Mouse (Mus musculus) liver, embryonic 13.5 days (tissue): ENCODE data around the gene Serpinc1. TPM values are rescaled to one million over a fixed set of nuclear protein-coding genes. Genes with fewer than 3 reads are reported as not detected.
"Not testable (repeated sequence)": the region's sequence is repeated elsewhere in the genome, so short reads cannot be mapped to it uniquely, and the experiment has no call there.

Experiments
- ATAC-seq: fragments of 200-750 bp; cut with Nextera tagmentation; 2 replicates; pipeline ENCODE4 v1.8.0; 2017; ENCODE audit warnings: low read depth, mild to moderate bottlenecking, moderate number of reproducible peaks, moderate library complexity
- DNase-seq: peaks from one replicate; pipeline ENCODE4 v3.0.0; 2022
- H3K27ac ChIP-seq: fragments of 300-500 bp; sonication (generic); 2 replicates; pipeline ENCODE4 v1.5.1; 2015; ENCODE audit warnings: moderate library complexity, mild to moderate bottlenecking, inconsistent platforms
- H3K27me3 ChIP-seq: fragments of 300-500 bp; sonication (generic); 2 replicates; pipeline ENCODE4 v1.6.1; 2015; ENCODE audit warnings: mild to moderate bottlenecking, inconsistent platforms
- H3K36me3 ChIP-seq: fragments of 300-500 bp; sonication (generic); 2 replicates; pipeline ENCODE4 v1.6.1; 2015; ENCODE audit warnings: mild to moderate bottlenecking, inconsistent platforms
- H3K4me1 ChIP-seq: fragments of 300-500 bp; sonication (generic); replicated peaks from 2 replicates; pipeline ENCODE4 v1.6.1; 2015; ENCODE audit warnings: inconsistent platforms
- H3K4me2 ChIP-seq: fragments of 300-500 bp; sonication (generic); 2 replicates; pipeline ENCODE4 v1.6.1; 2015; ENCODE audit warnings: inconsistent platforms, mild to moderate bottlenecking, moderate library complexity
- H3K4me3 ChIP-seq: fragments of 300-500 bp; sonication (generic); replicated peaks from 2 replicates; pipeline ENCODE4 v1.5.1; 2015; ENCODE audit warnings: mild to moderate bottlenecking, inconsistent platforms
- H3K9ac ChIP-seq: fragments of 300-500 bp; sonication (generic); 2 replicates; pipeline ENCODE4 v1.6.1; 2015; ENCODE audit warnings: mild to moderate bottlenecking, inconsistent platforms
- H3K9me3 ChIP-seq: fragments of 300-500 bp; sonication (generic); replicated peaks from 2 replicates; pipeline ENCODE4 v1.6.1; 2016; ENCODE audit warnings: inconsistent platforms
- WGBS: fragments of 180-500 bp; shearing (Covaris S2); methylation state at CpG from one replicate; pipeline ENCODE4 v1.1.7; 2015; ENCODE audit not compliant: insufficient replicate concordance; 5-methylcytosine and 5-hydroxymethylcytosine counted together
- polyA plus RNA-seq: library from polyadenylated mRNA; unstranded; fragments of >200 nt; fragmentation: Nextera tagmentation; extraction: Ambion mirVana; gene quantifications from 2 replicates; pipeline ENCODE4 v1.2.1, GENCODE M21; 2015

Serpinc1 gene
- polyA plus RNA-seq, 1 experiment from 2014 or later: 326 TPM

DNA sequence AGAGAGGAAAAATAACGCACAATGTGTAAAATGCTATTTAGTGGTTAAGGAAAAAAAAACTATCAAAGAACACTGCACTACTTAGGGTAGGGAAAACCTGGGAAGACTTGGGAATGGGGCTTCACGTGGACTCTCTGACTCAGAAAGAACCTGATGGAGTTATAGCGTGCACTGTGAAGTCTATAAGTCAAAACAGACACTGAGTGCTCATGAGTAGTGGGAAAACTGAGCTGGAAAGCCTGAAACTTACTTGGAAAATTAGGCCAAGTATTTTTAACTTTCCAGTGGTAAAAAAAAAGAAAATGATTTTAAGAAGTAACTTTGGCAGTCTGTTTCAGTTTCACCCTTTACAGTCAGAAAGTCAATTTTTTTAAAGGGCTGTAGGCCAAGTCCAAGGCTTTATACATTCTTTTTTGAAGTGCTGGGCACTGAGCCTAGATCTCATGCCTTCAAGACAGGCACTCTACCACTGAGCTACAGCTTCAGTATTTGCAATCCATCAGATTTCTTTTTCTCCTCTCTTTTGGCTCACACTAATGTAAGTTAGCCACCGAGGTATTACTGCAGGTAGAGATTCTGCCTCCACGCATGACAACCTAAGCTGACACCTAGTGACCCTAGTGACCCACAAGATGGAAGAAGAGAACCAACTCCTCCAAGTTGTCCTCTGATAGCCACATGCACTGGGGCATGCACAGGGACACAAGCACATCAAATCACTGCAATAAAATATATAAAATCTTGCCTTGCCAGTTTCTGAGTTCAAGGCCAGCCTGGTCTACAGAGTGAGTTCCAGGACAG is 47.2 kb downstream of the Serpinc1 start:
- 0 out of 2 replicates have a peak, but pooled peaks cover 3% of the 10 kb centered on the region for H3K4me1 ChIP-seq
- no peak overlapping the region for H3K4me2 ChIP-seq
- DNase-seq (no peak), ATAC-seq (no peak)
- WGBS: 83% methylated on average over 5 of the region's 5 CpGs
- no peak overlapping the region for H3K27ac ChIP-seq
- H3K9ac ChIP-seq: no peak overlapping the region
- no peaks in the 10 kb centered on the region for H3K27me3 ChIP-seq
- peaks cover 7% of the 10 kb centered on the region for H3K36me3 ChIP-seq
- H3K4me3 ChIP-seq: no peak overlapping the region
- no peaks in the 10 kb centered on the region for H3K9me3 ChIP-seq

- no peak overlapping the region for H3K9ac ChIP-seq
- H3K27me3 ChIP-seq: no peaks in the 10 kb centered on the region
- ATAC-seq (no peak), DNase-seq (no peak)
- WGBS: 40% methylated on average over 2 of the region's 2 CpGs
- peaks cover 7% of the 10 kb centered on the region for H3K4me1 ChIP-seq
- H3K36me3 ChIP-seq: peaks cover 14% of the 10 kb centered on the region; the same call in 1 of the 2 replicates
- H3K9me3 ChIP-seq: no peaks in the 10 kb centered on the region
- H3K4me3 ChIP-seq: no peak overlapping the region
- no peak overlapping the region for H3K27ac ChIP-seq
- H3K4me2 ChIP-seq: no peak overlapping the region
Observed at GRCm38 (mm10) chr1:161027196-161027595, 48.8 kb downstream of the Serpinc1 start.

- H3K9ac ChIP-seq: not testable (repeated sequence)
- H3K36me3 ChIP-seq: peaks cover 16% of the 10 kb centered on the region; the same call in 1 of the 2 replicates
Observed at GRCm38 (mm10) chr1:161028427-161028826, 50.0 kb downstream of the Serpinc1 start.

GRCm38 (mm10) chr1:161030058-161030457 is 51.7 kb downstream of the Serpinc1 start:
- Histone ChIP-seq H3K4me2 (no peak overlapping the region), H3K9ac (no peak overlapping the region), H3K36me3 (peaks cover 16% of the 10 kb centered on the region; the same call in 1 of the 2 replicates), H3K4me1 (peaks cover 29% of the 10 kb centered on the region), H3K9me3 (no peaks in the 10 kb centered on the region), H3K4me3 (no peak overlapping the region), H3K27me3 (no peaks in the 10 kb centered on the region), H3K27ac (no peak overlapping the region)
- no peak for DNase-seq
- WGBS: 70% methylated on average over 3 of the region's 3 CpGs
- ATAC-seq: no peak

More at GRCm38 (mm10) chr1:161028427-161028826, 50.0 kb downstream of the Serpinc1 start:
- not testable (repeated sequence) for H3K9me3 ChIP-seq, H3K27me3 ChIP-seq, DNase-seq, H3K27ac ChIP-seq, H3K4me3 ChIP-seq, ATAC-seq, H3K4me2 ChIP-seq
- 83% methylated on average over 1 of the region's 1 CpGs for WGBS
- H3K4me1 ChIP-seq: peaks cover 19% of the 10 kb centered on the region

GRCm38 (mm10) chr1:161031881-161032280 is 53.5 kb downstream of the Serpinc1 start:
- peaks cover 35% of the 10 kb centered on the region for H3K4me1 ChIP-seq
- ATAC-seq: no peak
- H3K36me3 ChIP-seq: peaks cover 31% of the 10 kb centered on the region
- H3K9ac ChIP-seq: no peak overlapping the region; the same call in 1 of the 2 replicates
- H3K9me3 ChIP-seq: no peaks in the 10 kb centered on the region
- no peak for DNase-seq
- H3K4me2 ChIP-seq: no peak overlapping the region
- 87% methylated on average over 9 of the region's 9 CpGs for WGBS
- H3K27ac ChIP-seq: 0 out of 2 replicates have a peak overlapping the region, but pooled peaks have one; percentile 41
- H3K27me3 ChIP-seq: no peaks in the 10 kb centered on the region
- no peak overlapping the region for H3K4me3 ChIP-seq

- H3K9ac ChIP-seq: peak overlapping the region; percentile 39
- peaks cover 38% of the 10 kb centered on the region for H3K4me1 ChIP-seq
- DNase-seq (no peak), ATAC-seq (no peak)
- no peaks in the 10 kb centered on the region for H3K9me3 ChIP-seq
- peak overlapping the region; percentile 29 for H3K4me2 ChIP-seq
- WGBS: 69% methylated on average over 7 of the region's 7 CpGs
- no peak overlapping the region for H3K4me3 ChIP-seq
- peaks cover 34% of the 10 kb centered on the region for H3K36me3 ChIP-seq
- H3K27ac ChIP-seq: peak overlapping the region; percentile 41
- H3K27me3 ChIP-seq: no peaks in the 10 kb centered on the region
Observed at GRCm38 (mm10) chr1:161032345-161032744, 54.0 kb downstream of the Serpinc1 start.

DNA sequence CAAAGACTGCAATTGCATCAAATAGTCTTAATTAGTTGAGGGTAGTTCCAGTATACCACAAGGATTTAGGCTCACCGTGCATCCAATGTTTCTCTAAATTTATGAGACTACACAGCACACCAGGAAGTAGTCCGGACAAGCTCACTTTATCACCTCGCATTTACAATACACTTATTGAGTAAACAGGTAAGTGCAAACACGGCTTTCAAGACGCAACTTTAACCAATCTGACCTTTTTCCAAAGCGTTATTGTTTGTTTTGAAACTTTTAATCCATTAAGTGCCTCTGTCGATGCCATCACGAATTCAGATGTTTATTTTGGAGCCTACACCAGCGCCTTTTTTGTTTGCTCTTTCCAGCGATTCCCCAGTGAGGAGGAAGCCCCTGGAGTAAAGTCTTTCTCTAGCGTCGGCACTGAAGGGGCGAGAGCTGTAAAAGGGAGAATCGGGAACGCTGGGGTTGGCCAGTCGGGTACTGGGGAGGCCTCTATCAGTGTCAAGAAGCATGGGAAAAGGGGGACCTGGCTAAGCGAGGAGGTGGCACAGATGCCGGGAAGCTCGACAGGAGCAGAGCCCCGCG is 55.6 kb downstream of the Serpinc1 start:
- H3K4me2 ChIP-seq: peak overlapping the region; percentile 89
- H3K27me3 ChIP-seq: no peaks in the 10 kb centered on the region
- H3K4me1 ChIP-seq: peaks cover 46% of the 10 kb centered on the region
- peak overlapping the region; percentile 98 for H3K27ac ChIP-seq
- WGBS: under 1% methylated on average over 21 of the region's 21 CpGs
- H3K9ac ChIP-seq: peak overlapping the region; percentile 90
- ATAC-seq (no peak), DNase-seq (no peak)
- no peaks in the 10 kb centered on the region for H3K9me3 ChIP-seq
- H3K4me3 ChIP-seq: peak overlapping the region; percentile 87
- H3K36me3 ChIP-seq: peaks cover 50% of the 10 kb centered on the region

GRCm38 (mm10) chr1:161034435-161035280 is 56.3 kb downstream of the Serpinc1 start, which contains the start of gene Zbtb37:
Gene Zbtb37 (minus strand): TSS chr1:161034849.
- under 1% methylated on average over 55 of the region's 76 CpGs for WGBS
- H3K36me3 ChIP-seq: peaks cover 56% of the 10 kb centered on the region
- H3K4me1 ChIP-seq: peaks cover 46% of the 10 kb centered on the region
- no peaks in the 10 kb centered on the region for H3K9me3 ChIP-seq
- H3K27me3 ChIP-seq: no peaks in the 10 kb centered on the region
- peak within 1 kb of the TSS; percentile 89 for H3K4me2 ChIP-seq
- peak within 1 kb of the TSS; percentile 87 for H3K4me3 ChIP-seq
- ATAC-seq (peak; percentile 79), DNase-seq (peak; percentile 99)
- H3K9ac ChIP-seq: peak within 1 kb of the TSS; percentile 90
- H3K27ac ChIP-seq: peak within 1 kb of the TSS; percentile 98

- Histone ChIP-seq H3K4me1 (peaks cover 44% of the 10 kb centered on the region), H3K27me3 (no peaks in the 10 kb centered on the region), H3K4me3 (peak overlapping the region; percentile 87), H3K36me3 (peaks cover 54% of the 10 kb centered on the region), H3K9ac (peak overlapping the region; percentile 89), H3K27ac (peak overlapping the region; percentile 98), H3K4me2 (peak overlapping the region; percentile 89), H3K9me3 (no peaks in the 10 kb centered on the region)
- DNase-seq: no peak
- peak; percentile 21 for ATAC-seq
- under 1% methylated on average over 14 of the region's 14 CpGs for WGBS
Observed at GRCm38 (mm10) chr1:161035281-161035785, 56.9 kb downstream of the Serpinc1 start.

DNA sequence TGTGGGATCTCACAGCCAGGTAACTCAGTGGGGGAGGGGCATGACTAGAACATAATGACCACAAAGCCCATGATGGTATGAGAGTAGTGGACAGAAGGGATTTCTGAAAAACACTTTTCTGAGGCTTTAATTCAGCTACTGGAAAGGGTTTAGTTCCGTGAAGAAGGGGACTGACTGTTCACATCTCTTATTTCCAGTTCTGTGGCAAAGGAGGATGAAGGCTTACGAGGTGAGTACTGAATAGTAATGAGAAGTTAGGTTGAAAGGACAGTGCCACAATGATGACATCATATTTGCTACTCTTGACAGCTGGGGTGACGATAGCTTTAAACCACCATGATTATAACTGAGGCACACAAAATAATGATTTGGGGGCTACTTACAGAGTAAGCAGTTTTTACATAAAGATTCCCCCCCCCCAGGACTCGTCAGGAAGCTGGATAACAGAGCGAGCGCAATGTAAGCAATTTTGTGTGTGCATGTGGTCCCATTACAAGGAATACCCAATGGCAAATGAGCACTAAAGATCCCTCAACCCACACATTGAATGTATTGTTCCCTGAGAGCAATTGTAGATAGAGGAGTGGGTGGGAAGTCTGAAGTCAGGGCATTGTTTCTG is 57.5 kb downstream of the Serpinc1 start:
- Histone ChIP-seq H3K4me3 (peak overlapping the region; percentile 87), H3K9me3 (no peaks in the 10 kb centered on the region), H3K27ac (peak overlapping the region; percentile 98), H3K9ac (peak overlapping the region; percentile 89), H3K36me3 (peaks cover 53% of the 10 kb centered on the region), H3K4me1 (peaks cover 43% of the 10 kb centered on the region), H3K4me2 (peak overlapping the region; percentile 89), H3K27me3 (no peaks in the 10 kb centered on the region)
- WGBS: 0% methylated on average over 6 of the region's 6 CpGs
- no peak for ATAC-seq
- no peak for DNase-seq
